Mouse (Mus musculus) bone marrow macrophage, adult 2 months (primary cell): ENCODE measurements around the gene Ndufs4. TPM values are rescaled to one million over a fixed set of nuclear protein-coding genes. Genes with fewer than 3 reads are reported as not detected.

ENCODE experiments used
- H3K27ac ChIP-seq: 2 replicates; pipeline ENCODE4 v1.5.1; 2012; ENCODE audit warnings: low read depth, low read length; ENCODE audit not compliant: insufficient read depth
- H3K4me1 ChIP-seq: 2 replicates; pipeline ENCODE4 v1.6.1; 2012; ENCODE audit warnings: low read length; ENCODE audit not compliant: control insufficient read depth, insufficient read depth
- H3K4me3 ChIP-seq: 2 replicates; pipeline ENCODE4 v1.5.1; 2012; ENCODE audit warnings: mild to moderate bottlenecking, low read length, moderate library complexity; ENCODE audit not compliant: insufficient read depth
- CTCF ChIP-seq: IDR thresholded peaks from 2 replicates; pipeline ENCODE4 v1.5.1; 2012; ENCODE audit warnings: low read depth, mild to moderate bottlenecking, low read length, moderate library complexity
- POLR2A ChIP-seq: IDR thresholded peaks from 2 replicates; pipeline ENCODE4 v1.6.1; 2012; ENCODE audit warnings: mild to moderate bottlenecking, low read depth, low read length, borderline replicate concordance
- polyA plus RNA-seq: library from polyadenylated mRNA; stranded (reverse); fragments of >200 nt; gene quantifications from 2 replicates; pipeline ENCODE4 v1.2.4, GENCODE M21; 2012; ENCODE audit not compliant: missing spikeins, insufficient read depth, insufficient read length

Gene Ndufs4
- polyA plus RNA-seq, 1 experiment = 68.5 TPM

DNA sequence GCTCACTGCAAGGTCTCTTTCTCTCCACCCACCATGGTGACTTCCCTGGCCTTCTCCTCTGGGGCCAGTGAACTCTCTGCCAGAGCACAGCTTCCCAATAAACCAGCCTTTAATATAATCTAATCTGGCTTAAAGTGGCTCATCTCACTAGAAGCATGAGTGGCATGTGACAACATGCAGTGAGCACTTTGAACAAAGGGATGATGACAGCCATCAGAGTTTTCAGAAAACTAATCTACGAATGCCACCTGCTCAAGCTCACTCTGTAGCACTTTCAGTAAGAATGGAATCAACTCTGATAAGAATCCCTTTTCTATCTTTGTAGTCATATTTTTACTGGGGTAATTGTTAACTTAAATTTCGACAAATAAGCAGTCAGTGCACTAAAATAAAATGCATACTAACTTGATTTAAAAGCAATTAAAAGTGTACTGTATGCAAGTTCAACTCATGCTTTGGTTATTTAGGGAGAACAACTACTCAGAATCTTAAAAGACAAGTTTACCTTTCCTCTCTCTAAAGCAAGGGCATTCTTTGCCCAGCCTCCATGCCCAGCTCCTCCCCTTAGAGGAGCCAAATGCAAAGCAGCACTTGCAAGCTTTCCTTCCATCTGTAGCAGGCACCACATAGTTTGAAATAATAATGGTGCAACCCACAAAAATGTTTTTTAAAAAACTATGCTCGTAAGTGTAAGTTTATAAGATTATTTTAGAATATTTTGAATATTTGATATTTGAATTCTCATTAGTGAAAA is 43.7 kb downstream of the Ndufs4 start:
- no peaks in the 10 kb centered on the region for H3K4me1 ChIP-seq
- no peak overlapping the region for H3K27ac ChIP-seq
- H3K4me3 ChIP-seq = no peak overlapping the region
- no peak for TF ChIP-seq POLR2A
- TF ChIP-seq CTCF = no peak

DNA sequence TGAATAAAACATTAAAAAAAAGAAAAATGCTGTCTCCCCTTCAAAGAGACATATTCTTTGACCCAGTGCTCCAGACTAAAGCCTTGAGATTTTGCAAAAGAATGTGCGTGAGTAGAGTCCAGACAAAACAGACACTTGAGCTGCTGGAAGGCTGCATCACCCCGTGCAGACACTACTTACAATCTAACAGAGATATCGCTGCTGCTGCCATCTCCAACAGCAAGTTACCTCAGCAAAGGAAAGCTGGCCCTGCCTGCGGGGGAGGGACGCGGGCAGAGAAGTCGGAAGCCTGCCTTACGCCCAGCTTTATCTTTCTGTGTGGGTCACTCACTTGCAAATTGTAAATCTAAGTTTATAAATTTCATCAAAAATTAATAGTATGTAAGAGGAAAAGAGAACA is 45.1 kb downstream of the Ndufs4 start:
- Histone ChIP-seq H3K4me1 (no peaks in the 10 kb centered on the region), H3K27ac (no peak overlapping the region), H3K4me3 (no peak overlapping the region)
- TF ChIP-seq POLR2A (no peak), CTCF (no peak)

DNA sequence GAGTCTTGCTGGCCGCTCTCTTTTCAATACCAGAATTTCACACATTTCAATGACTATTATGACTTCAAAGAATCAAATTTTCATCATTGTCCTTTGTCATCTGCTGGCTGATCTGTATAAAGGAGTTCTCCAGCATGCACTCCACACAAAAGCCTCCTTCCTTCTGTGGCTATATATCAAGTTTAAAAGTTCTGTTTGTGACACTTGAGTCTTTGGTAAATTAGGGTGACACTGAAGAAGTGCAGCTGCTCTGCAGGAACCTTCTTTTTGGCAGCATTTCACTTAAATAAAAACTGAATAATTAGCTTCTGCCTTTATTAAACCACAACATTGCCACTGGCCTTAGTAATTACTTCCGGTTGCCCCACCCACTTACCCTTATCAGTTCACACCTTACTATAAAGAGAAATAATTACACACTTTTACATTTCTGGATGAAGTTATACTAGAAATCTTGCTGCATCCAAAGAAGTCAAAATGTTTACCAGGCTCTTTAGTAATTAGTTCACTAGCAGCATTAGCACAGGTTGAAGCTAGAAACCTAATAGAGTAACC is 68.1 kb downstream of the Ndufs4 start:
- H3K4me1 ChIP-seq = no peaks in the 10 kb centered on the region
- TF ChIP-seq CTCF (no peak), POLR2A (no peak)
- H3K4me3 ChIP-seq = no peak overlapping the region
- H3K27ac ChIP-seq = no peak overlapping the region

DNA sequence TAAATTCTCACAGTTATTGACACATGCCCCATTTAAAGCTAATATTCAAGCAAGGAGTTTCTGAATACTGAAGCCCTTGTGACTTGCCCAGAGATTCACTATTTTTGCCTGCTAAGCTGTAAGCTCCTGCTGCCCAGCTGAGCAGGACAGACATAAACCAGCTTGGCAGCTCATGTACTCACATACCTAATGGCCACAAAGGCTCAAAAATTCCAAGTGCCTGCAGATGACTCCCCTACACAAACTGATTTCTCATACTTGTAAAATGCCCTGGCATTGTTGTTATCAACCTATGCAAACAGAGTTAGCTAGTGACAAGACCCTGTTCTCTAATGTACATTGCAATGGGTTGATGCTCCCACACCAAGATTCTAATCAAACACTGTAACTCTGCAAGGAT is 68.9 kb downstream of the Ndufs4 start:
- no peak overlapping the region for H3K27ac ChIP-seq
- H3K4me3 ChIP-seq = no peak overlapping the region
- no peaks in the 10 kb centered on the region for H3K4me1 ChIP-seq
- TF ChIP-seq POLR2A (no peak), CTCF (no peak)

DNA sequence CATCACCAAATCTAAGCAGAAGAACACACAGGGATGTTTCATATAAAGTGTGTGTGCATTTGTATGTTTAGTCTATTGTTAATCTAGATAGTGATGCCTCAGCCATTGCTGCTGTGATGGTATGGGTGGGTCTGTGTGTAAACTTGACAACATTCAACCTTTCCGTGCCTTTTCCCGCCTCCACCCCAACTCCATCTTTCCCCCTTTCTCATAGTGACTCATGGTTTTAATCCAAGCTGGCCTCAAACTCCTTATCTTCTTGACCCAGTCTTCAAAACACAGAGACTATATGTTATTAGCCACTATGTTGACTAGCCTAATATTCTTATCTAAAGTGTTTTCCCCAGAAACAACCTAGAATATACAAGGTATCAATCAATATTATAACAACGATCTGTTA is 72.7 kb downstream of the Ndufs4 start:
- 0 out of 2 replicates have a peak, but pooled peaks cover under 1% of the 10 kb centered on the region for H3K4me1 ChIP-seq
- TF ChIP-seq POLR2A (no peak), CTCF (no peak)
- no peak overlapping the region for H3K27ac ChIP-seq
- no peak overlapping the region for H3K4me3 ChIP-seq

DNA sequence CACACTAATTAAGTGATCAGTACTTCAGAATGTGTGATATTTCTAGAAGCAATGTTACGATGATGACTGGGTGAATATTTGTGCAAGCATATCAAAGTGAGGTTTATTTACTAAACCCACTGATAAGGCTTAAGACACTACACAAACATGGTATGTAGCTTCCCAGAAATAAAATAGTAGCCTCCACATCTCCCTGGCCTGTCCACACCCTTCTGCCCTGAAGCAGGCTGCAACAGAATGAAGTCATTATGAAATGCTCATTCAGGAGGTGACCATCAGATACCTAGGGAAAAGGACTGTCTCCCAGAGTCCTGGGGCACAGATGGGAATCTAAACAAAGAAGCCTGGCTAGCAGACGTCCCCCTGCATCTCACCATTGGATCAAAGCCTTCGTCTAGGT is 73.1 kb downstream of the Ndufs4 start:
- H3K4me3 ChIP-seq = no peak overlapping the region
- H3K4me1 ChIP-seq = peaks cover 3% of the 10 kb centered on the region
- H3K27ac ChIP-seq = no peak overlapping the region
- no peak for TF ChIP-seq POLR2A
- no peak for TF ChIP-seq CTCF

DNA sequence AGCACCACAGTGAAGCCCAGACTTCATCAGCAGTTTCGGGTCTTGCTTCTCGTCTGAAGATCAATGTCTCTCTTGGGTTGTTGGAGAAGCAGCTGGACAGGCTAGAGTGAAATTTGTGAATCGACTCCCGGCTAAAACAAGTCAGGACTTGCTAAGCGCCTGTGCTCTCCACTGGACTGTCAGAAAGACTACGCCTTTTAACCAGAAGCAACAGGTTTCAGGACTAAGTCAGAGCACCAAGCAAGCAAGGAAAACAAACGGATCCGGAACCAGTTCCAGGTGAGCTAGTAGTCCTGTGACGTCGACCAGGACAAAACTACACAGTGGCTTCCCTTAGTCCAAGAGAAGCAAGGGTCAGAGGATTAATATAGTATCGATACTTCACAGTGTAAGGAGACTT is 77.5 kb downstream of the Ndufs4 start:
- H3K4me3 ChIP-seq = no peak overlapping the region
- peaks cover 6% of the 10 kb centered on the region for H3K4me1 ChIP-seq
- no peak overlapping the region for H3K27ac ChIP-seq
- no peak for TF ChIP-seq CTCF

DNA sequence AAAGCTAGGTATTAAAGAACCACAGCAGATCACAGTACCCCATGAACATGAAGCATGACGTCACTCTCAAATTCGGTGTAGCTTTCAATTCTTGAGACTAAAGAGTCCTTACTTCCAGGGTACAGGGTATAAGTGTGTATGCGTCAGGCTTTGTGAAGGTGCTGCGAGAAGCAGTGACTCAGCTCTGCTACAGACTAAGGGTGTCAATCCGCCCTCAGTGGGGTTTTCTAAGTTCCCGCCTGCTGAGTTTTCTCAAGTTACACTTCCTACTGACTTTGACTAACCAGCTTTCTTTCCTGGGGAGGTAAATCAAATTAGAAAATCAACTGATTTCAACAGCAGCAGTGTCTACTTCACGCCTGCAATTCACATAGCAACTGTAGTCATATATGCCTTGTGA is 83.4 kb downstream of the Ndufs4 start:
- Histone ChIP-seq H3K4me1 (peaks cover under 1% of the 10 kb centered on the region; the same call in 1 of the 2 replicates), H3K4me3 (no peak overlapping the region), H3K27ac (no peak overlapping the region)
- TF ChIP-seq CTCF (no peak), POLR2A (no peak)

DNA sequence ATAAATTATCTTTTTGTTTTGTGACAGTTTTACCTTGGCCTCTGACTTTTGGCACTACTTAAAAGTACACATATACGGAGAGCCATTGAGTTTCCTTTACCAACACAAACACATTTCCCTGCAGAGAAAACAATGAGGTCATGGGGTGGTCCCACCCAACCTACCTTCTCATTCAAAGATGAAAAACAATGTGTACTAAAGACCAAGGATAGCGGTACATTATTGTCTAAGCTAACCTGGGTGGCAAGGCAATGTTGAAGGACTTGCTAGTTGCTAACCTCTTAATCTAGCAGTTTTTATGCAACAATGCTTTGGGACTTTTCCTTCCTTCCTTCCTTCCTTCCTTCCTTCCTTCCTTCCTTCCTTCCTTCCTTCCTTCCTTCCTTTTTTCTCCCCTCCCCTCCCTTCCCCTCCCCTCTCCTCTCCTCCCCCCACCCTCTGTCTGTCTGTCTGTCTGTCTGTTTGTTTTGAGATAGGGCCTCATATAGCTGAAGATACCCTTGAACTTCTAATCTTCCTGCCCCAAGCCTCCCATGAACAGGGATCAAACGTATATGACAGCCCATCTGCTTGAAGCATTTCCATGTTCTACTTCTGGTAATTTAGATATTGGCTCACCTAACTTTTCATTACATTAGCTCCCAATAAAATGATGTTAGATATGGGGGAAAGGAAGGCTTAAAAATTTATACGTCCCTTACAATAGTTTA is 84.4 kb downstream of the Ndufs4 start:
- H3K4me3 ChIP-seq = no peak overlapping the region
- no peaks in the 10 kb centered on the region for H3K4me1 ChIP-seq
- TF ChIP-seq POLR2A (no peak), CTCF (no peak)
- H3K27ac ChIP-seq = no peak overlapping the region

DNA sequence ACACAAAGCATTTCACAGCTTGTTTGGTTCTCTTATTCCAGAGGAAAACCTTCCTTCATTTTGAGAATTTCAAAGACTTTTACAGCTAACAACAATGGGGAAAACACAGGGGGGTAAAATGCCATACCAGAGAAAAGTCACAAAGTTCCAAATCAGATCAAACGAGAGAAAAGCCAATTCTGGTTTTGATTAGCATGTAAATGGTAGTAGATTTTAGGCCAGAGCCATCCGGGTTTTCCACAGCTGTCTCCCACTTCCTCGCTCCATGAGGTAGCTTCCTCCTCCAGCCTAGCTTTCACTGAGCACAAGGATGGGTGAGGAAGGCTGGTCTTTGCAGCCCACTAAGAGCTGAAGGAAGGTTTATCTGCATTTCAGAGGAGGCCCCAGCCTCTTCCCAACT is 90.3 kb downstream of the Ndufs4 start:
- TF ChIP-seq POLR2A (no peak), CTCF (no peak)
- Histone ChIP-seq H3K4me3 (no peak overlapping the region), H3K4me1 (no peaks in the 10 kb centered on the region), H3K27ac (no peak overlapping the region)

DNA sequence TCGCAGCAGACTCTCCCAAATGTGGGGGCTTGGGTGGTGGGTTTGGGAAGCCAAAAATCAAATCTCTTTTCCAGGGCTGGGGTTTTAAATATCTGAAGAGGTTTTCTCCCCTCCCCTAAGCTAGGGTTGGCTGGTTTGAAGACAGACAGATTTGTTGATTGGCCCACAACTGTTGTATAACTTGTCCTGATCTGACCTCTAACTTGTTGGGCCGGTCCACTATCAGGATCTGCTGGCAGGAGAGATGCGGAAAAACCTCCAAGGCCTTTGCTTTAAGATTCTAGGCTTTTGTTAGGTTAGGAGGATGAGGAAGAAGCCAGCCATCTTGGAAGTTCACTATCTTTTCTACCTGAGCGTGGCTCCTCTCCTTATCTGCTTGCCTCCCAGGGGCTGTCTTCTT is 91.5 kb downstream of the Ndufs4 start:
- no peak for TF ChIP-seq CTCF
- TF ChIP-seq POLR2A = no peak
- no peak overlapping the region for H3K4me3 ChIP-seq
- H3K27ac ChIP-seq = no peak overlapping the region
- H3K4me1 ChIP-seq = no peaks in the 10 kb centered on the region
